Mouse (Mus musculus) bone marrow macrophage, adult 2 months (primary cell): ENCODE measurements around the gene Map10. TPM values are rescaled to one million over a fixed set of nuclear protein-coding genes. Genes with fewer than 3 reads are reported as not detected.

ENCODE experiments used
- H3K27ac ChIP-seq: 2 replicates; pipeline ENCODE4 v1.5.1; 2012; ENCODE audit warnings: low read depth, low read length; ENCODE audit not compliant: insufficient read depth
- H3K4me1 ChIP-seq: 2 replicates; pipeline ENCODE4 v1.6.1; 2012; ENCODE audit warnings: low read length; ENCODE audit not compliant: control insufficient read depth, insufficient read depth
- H3K4me3 ChIP-seq: 2 replicates; pipeline ENCODE4 v1.5.1; 2012; ENCODE audit warnings: mild to moderate bottlenecking, low read length, moderate library complexity; ENCODE audit not compliant: insufficient read depth
- CTCF ChIP-seq: IDR thresholded peaks from 2 replicates; pipeline ENCODE4 v1.5.1; 2012; ENCODE audit warnings: low read depth, mild to moderate bottlenecking, low read length, moderate library complexity
- POLR2A ChIP-seq: IDR thresholded peaks from 2 replicates; pipeline ENCODE4 v1.6.1; 2012; ENCODE audit warnings: mild to moderate bottlenecking, low read depth, low read length, borderline replicate concordance
- polyA plus RNA-seq: library from polyadenylated mRNA; stranded (reverse); fragments of >200 nt; gene quantifications from 2 replicates; pipeline ENCODE4 v1.2.4, GENCODE M21; 2012; ENCODE audit not compliant: missing spikeins, insufficient read depth, insufficient read length

Gene Map10
- polyA plus RNA-seq, 1 experiment = 0.92 TPM

DNA sequence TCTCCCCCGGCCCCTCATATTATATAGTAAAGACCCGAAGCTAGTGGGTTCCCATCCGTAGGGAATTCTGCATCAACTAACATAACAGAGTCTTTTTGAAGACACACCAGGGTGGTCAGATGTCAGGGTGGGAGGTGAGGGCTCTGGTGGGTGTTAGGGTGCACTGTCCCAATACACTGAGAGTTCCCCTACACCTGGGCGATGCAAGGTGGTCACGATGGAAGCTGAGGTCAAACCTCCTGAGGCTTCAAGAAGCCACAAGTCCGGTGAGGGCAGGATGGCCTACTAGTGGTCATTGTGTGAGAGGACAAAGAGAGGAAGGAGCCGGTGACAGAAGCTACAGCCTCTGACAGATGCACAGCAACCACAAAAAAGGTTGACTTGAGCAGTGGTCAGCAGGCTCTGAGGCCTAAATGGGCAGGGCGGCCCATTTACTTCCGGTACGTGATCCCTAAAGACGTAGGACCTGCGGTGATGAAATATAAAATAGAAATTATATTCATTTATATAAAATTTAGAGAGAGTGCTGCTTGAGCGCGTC is 389 bp upstream of the Map10 start:
- TF ChIP-seq POLR2A = no peak
- TF ChIP-seq CTCF = no peak
- peaks cover 8% of the 10 kb centered on the region for H3K4me1 ChIP-seq
- H3K27ac ChIP-seq = no peak overlapping the region
- no peak overlapping the region for H3K4me3 ChIP-seq

DNA sequence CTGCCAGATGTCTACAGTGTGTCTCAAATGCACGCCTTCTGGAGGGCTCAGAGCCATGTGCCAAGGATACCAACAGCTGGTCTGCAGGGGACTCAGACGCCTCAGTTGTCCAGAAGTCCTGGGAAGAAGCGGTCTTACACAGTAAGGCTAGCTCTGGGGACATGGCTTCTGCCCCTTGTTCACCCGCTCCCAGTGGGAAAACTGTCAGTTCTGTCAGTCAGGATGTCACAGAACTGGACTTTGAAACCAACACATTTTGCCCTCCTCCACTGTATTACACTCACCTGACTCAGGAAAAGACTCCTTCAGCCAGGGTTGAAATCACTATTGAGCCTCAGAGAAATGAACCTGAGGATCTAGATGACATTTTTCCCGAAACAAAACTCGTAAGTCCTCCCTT is 802 bp downstream of the Map10 start:
- no peak for TF ChIP-seq CTCF
- TF ChIP-seq POLR2A = no peak
- Histone ChIP-seq H3K4me3 (no peak overlapping the region), H3K27ac (no peak overlapping the region), H3K4me1 (peaks cover 8% of the 10 kb centered on the region)

DNA sequence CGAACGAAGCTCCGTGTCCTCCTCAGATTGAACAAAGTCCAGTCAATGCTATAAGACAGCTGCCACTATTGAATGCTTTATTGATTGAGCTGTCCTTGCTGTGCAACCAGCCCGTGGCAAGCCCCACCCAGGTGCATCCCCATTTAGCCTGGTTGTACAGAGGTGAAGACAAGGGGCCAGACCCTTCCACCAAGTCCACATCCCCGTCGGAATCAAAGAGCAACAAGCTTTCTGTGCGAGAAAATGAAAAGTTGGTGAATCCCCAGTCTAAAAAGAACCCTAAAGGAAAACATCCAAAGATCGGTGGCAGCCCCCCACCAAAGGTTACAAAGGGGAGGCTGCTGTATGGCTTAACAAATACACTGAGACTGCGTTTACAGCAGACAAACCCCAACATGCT is 1.3 kb downstream of the Map10 start:
- Histone ChIP-seq H3K27ac (no peak overlapping the region), H3K4me1 (peaks cover 8% of the 10 kb centered on the region), H3K4me3 (no peak overlapping the region)
- TF ChIP-seq POLR2A = no peak
- no peak for TF ChIP-seq CTCF

DNA sequence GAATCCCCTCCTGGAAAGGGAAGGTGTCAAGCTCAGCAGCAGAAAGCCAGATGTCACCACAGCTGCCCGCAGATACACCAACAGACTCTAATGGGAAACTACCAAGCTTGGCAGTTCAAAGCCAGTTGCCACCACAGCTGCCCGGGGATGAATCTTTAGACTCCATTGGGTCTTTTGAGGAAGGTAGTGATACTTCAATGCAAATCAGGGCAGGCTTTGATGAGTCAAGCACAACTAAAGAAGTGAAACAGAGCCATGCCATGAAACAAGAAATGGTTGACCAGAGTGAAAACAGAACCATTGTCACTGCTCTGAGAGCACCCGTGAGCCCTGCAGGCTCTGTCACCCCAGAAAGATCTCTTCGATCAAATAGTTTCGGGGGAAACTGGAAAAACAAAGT is 1.8 kb downstream of the Map10 start:
- Histone ChIP-seq H3K4me3 (no peak overlapping the region), H3K4me1 (peaks cover 8% of the 10 kb centered on the region), H3K27ac (no peak overlapping the region)

DNA sequence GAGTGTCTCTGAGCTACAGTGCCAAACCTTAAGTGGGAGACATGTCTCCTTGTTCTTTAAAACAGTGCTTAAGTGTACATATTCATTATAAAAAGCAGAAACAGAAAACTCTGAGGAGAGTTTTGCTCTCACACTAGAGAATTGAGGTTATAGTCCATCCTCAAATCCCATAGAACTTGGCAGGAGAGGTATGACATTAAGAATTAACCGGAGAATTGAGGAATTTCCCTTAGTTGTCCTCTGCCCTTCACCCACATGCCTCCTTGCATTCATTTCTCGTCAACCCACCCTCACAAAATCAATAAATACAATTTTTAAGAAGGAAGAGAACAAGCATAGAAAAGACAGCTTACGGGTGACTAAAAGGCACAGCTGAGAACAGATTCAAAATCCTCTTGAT is 6.2 kb downstream of the Map10 start:
- H3K4me3 ChIP-seq = no peak overlapping the region
- H3K4me1 ChIP-seq = peaks cover 8% of the 10 kb centered on the region
- H3K27ac ChIP-seq = no peak overlapping the region
- no peak for TF ChIP-seq CTCF
- TF ChIP-seq POLR2A = no peak

More for the DNA sequence above, 1.8 kb downstream of the Map10 start:
- TF ChIP-seq POLR2A = no peak
- TF ChIP-seq CTCF = no peak

DNA sequence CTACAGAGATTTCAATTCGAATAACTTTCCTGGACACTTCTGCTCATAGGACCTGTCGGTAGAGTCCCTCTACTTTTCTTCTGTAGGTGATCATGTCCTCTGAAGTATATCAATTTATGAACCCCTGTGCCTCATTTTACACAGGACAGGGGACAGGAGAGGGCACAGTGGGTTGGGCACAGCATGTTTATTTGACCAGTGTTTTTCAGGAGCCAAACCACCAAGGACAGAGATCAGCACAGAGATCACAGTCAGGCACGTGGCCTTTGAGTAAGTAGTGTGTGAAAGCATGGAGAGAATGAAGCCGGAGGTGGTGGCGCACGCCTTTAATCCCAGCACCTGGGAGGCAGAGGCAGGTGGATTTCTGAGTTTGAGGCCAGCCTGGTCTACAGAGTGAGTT is 7.9 kb downstream of the Map10 start:
- TF ChIP-seq POLR2A (no peak), CTCF (no peak)

DNA sequence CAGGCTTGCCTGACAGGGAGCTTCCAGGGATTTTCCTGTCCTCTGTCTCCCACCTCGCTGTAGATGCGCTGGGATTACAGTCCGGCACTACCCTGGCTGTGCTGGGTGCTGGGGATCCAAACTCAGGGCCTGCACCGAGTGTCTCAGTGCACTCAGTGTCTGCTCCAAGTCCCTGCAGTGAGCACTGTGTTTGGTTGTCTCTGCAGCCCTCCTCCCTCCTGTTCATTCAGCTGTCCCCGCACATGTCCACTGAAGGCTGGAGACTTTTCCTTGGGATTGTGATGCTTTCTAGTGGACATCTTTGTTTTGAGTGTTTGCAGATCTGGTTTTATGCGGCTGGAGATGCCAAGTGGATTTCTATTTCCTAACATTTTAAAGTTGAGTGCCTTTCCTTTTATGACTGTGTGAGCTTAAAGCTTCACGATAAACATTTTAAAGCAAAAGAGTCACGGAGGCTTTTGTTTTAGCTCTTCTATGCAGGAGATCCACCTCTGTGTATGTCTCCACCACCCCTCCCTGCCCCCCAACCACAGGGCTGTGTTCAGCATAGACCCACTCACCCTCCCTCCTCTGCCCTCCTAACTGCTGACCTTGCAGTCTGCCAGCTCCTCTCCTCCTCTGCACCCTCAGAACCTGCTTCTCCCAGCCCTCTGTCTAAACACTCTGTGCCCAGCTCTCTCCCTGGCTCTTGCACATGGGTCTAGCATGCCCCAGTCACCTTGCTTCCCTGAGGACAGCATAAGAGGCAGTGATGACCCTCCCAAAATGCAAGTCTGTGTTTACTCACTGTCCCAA is 9.4 kb downstream of the Map10 start:
- H3K4me1 ChIP-seq = no peaks in the 10 kb centered on the region
- TF ChIP-seq CTCF (no peak), POLR2A (no peak)
- no peak overlapping the region for H3K27ac ChIP-seq
- no peak overlapping the region for H3K4me3 ChIP-seq

More for the DNA sequence above, 7.9 kb downstream of the Map10 start:
- Histone ChIP-seq H3K4me3 (no peak overlapping the region), H3K27ac (no peak overlapping the region), H3K4me1 (no peaks in the 10 kb centered on the region)

DNA sequence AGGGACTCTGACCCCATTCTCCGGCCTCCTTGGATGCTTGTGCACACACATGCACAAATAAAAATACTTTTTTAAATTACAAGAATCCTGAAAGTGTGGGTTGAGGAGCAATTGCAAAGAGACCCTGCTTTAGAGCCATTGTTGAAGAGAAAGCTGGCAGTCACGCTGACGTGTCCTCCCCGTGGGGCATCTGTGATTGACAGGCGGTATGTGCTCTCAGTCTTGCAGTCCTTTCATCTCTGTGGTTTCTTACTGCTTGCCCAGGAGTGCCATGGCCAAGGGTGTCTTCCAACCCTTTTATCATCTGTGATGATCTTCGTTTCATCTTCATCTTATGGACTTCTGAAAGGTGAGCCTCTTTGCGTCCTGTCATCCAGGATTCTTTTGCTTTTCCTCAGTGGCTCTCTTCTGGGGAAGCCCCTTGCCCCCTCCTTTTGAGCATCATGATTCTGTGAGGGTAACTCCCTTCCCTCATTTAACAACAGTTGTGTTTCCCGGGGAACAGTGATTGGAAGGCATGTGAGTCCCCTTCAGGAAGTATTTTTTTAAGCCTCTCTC is 11.3 kb downstream of the Map10 start:
- TF ChIP-seq POLR2A (no peak), CTCF (no peak)
- Histone ChIP-seq H3K4me1 (no peaks in the 10 kb centered on the region), H3K4me3 (no peak overlapping the region), H3K27ac (no peak overlapping the region)

DNA sequence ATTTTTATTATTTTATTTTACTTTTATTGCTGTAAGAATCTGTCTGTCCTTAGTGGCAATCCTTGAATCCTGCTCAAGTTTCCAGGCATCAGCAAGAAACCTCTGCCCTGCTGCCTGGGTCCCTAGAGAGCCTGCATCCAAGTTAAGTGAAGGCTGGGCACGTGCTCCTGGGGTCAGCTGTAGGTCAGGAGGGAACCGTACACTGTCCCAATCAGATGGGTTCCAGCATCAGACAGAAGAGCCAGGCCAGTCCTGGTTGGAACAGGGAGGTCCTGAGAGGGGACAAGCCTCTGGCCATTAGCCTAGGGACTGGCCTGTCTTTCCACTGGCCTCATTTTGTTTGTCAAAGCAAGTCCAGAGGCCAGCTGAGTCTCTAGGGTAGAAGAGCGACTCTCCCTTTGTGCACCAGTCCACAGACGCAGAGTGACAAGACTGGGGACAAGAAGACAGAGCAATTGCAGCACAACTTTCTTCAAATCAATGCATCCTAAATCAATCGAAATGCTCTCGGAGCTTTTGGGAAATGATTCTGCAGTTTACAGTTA is 15.7 kb downstream of the Map10 start:
- Histone ChIP-seq H3K4me3 (no peak overlapping the region), H3K27ac (no peak overlapping the region), H3K4me1 (no peaks in the 10 kb centered on the region)
- TF ChIP-seq POLR2A (no peak), CTCF (no peak)
